Mouse (Mus musculus) inflammation-experienced regulatory T-cells, adult 6 months (primary cell): ENCODE results near the gene Arid1b. TPM values are rescaled to one million over a fixed set of nuclear protein-coding genes. Genes with fewer than 3 reads are reported as not detected.

ENCODE experiments used
- ATAC-seq: one replicate; pipeline ENCODE4 v1.8.0; 2017
- polyA plus RNA-seq, 3 experiments: library from polyadenylated mRNA; unstranded; fragments of 100-300 nt; shearing (Covaris generic); gene quantifications; one replicate each; pipeline ENCODE4 v1.2.1; 2017

Arid1b gene
- polyA plus RNA-seq, 3 experiments from 2014 or later, result 11.1 to 14.1 (median 12.2) TPM

GRCm38 (mm10) chr17:5163251-5163826 lies 169.2 kb downstream of the Arid1b start:
- no peak for ATAC-seq

GRCm38 (mm10) chr17:5164794-5165193 lies 170.7 kb downstream of the Arid1b start:
- no peak for ATAC-seq

GRCm38 (mm10) chr17:5165201-5165825 lies 171.2 kb downstream of the Arid1b start:
- ATAC-seq, result peak; percentile 63

GRCm38 (mm10) chr17:5166175-5166574 lies 172.0 kb downstream of the Arid1b start:
- peak; percentile 35 for ATAC-seq

GRCm38 (mm10) chr17:5168046-5168445 lies 173.9 kb downstream of the Arid1b start:
- ATAC-seq, result peak; percentile 20

- ATAC-seq, result no peak
These were observed 174.5 kb downstream of the Arid1b start for GRCm38 (mm10) chr17:5168640-5169039.

GRCm38 (mm10) chr17:5170321-5170720 lies 176.2 kb downstream of the Arid1b start:
- ATAC-seq, result no peak

GRCm38 (mm10) chr17:5171467-5171866 lies 177.3 kb downstream of the Arid1b start:
- no peak for ATAC-seq

GRCm38 (mm10) chr17:5174426-5175020 lies 180.4 kb downstream of the Arid1b start:
- ATAC-seq, result peak; percentile 25

GRCm38 (mm10) chr17:5175535-5175934 lies 181.4 kb downstream of the Arid1b start:
- ATAC-seq, result no peak

GRCm38 (mm10) chr17:5176315-5176714 lies 182.2 kb downstream of the Arid1b start:
- no peak for ATAC-seq

GRCm38 (mm10) chr17:5178534-5178933 lies 184.4 kb downstream of the Arid1b start:
- ATAC-seq, result no peak

GRCm38 (mm10) chr17:5179004-5179403 lies 184.9 kb downstream of the Arid1b start:
- no peak for ATAC-seq

GRCm38 (mm10) chr17:5179412-5179811 lies 185.3 kb downstream of the Arid1b start:
- ATAC-seq, result no peak

GRCm38 (mm10) chr17:5179925-5180525 lies 185.9 kb downstream of the Arid1b start:
- ATAC-seq, result no peak

- ATAC-seq, result peak; percentile 70
These were observed 186.8 kb downstream of the Arid1b start for GRCm38 (mm10) chr17:5180925-5181324.

GRCm38 (mm10) chr17:5182493-5182892 lies 188.4 kb downstream of the Arid1b start:
- ATAC-seq, result no peak

- ATAC-seq, result no peak
These were observed 191.4 kb downstream of the Arid1b start for GRCm38 (mm10) chr17:5185501-5185900.

- no peak for ATAC-seq
These were observed 193.4 kb downstream of the Arid1b start for GRCm38 (mm10) chr17:5187546-5187945.

- no peak for ATAC-seq
These were observed 194.3 kb downstream of the Arid1b start for GRCm38 (mm10) chr17:5188400-5188799.

GRCm38 (mm10) chr17:5189551-5190351 lies 195.6 kb downstream of the Arid1b start:
- peak; percentile 92 for ATAC-seq

- ATAC-seq, result peak; percentile 2
These were observed 196.2 kb downstream of the Arid1b start for GRCm38 (mm10) chr17:5190367-5190766.
